Mouse (Mus musculus) neutrophil, adult 83 days (primary cell): Measurements from ENCODE around the gene Fndc3b. TPM values are rescaled to one million over a fixed set of nuclear protein-coding genes. Genes with fewer than 3 reads are reported as not detected.

Experiments used
- total RNA-seq, 2 experiments: library from RNA; stranded (reverse); gene quantifications; one replicate each; pipeline ENCODE4 v1.2.4; 2023

The Fndc3b gene
- total RNA-seq, result 10 to 100 TPM; 28.7 to 39.2 TPM

DNA sequence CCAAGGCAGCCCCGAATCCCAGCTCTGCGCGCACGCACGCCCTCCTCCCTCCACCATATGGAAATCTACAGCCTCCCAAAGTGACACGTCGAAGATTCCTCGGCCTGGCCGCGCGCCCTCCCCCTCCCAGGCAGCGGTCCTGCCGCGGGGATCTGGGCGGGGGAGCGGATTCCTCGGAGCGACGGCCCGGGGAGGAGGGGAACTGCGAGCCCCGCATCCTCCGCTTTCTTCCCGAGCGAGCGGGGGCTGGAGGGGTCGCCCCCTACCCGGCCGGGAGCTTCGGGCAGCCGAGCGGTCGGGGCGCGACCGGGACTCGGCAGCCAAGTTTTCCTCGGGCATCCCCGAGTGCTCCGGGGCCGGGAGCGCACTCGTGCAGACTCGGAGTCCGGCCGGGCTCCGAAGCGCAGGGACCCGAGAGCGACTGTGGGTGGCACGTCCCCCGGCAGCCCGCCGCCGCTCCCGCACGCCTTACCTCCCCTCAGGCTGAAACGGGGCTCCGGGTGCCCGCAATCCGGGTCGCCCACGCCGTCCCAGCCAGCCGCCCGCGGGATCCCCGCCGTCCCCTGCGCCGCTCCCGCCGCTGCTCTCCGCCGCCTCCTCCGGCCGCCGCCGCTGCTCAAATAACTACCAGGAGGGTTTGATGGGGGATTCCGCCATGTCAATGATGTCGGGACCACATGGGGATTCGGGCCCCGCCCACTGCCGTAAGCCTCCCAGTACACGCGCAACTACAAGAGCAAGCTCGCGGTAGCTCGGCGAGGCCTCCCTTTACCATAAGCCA is at the start of gene Fndc3b:
Fndc3b (minus strand) TSS at position 660 of the 781 bp plus-strand sequence.

DNA sequence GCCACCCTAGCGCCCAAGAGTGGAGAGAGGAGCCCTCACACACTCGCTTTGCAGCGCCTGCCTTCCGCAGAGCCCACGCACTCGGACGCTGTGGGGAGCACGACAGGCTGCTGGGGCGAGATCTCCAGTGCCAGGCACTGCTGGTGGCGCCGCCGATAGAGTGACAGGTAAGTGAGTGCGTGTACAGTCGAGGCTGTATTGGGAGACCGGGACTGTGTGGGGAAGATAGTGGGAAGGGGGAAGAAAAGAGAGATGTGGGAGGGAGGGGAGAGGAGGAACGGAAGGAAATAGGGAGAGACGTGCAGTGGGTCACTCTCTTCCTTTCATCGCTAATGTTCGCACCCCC is 339.9 kb downstream of the Fndc3b start, which contains the start of gene Ghsr:
Ghsr (plus strand) TSS at position 76 of the 346 bp plus-strand sequence.

Other genes starting within 250 kb of the Fndc3b start
- gene Tmem212, start 185.1 kb upstream of the Fndc3b start, total RNA-seq, result not detected
- 10 to 100 TPM; 39.0 to 60.0 TPM for gene Pld1, start 227.4 kb upstream of the Fndc3b start, total RNA-seq